Mouse (Mus musculus): ENCODE measurements at regions not wholly inside any gene's neighbourhood (a gene's known extent, or its start where the extent isn't known, plus 50 kb on each side); places are given as distances from the start of the nearest gene placed in this dataset.

DNA sequence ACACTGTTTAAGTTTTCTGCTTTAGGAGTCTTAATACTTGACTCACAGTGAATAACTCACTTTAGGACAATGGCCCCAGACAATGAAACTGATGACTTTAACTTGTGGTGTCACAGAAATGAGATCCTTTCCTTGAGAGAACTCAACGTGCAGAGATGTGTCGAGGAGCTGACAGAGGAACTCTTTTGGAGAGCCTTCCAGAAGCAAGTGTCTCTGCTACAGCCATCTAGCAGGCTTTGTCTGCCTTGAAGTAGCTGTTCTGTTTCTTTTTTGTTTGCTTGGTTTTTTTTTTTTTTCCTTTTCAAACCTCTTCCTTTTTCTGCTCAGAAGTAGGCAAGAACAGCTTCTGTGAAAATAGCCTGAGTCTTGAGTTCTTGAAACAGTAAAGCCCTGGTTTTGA lies 66.3 kb upstream of the Satb1 start:
- TF ChIP-seq GATA1 (IDR thresholded peaks at IDR 0.05; ENCODE audit: borderline replicate concordance, low read length) (no peak), FLI1 (IDR thresholded peaks at IDR 0.05; ENCODE audit: low read length) (no peak)
